Mouse (Mus musculus): ENCODE measurements at regions not wholly inside any gene's neighbourhood (a gene's known extent, or its start where the extent isn't known, plus 50 kb on each side); places are given as distances from the start of the nearest gene placed in this dataset.

DNA sequence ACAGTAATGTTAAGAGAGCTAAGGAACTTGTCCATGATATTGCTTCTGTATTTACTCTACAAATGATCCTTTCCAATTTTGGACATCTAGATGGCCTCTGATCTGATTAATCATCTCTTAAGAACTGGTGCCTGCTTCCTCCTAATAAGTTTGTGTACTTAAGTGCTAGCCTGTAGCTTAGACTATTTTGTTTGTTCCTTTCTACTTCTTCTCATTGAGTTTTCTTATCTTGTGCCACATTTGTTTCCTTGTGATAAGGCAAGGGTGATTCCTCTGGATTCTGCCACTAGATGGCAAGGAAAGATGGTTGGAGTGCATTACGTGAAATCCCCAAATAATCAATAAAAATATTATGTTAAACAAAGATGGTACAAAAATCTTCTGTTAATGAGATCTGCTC, 148.0 kb downstream of the Calcrl start:
- Histone ChIP-seq H3K27ac (no peak overlapping the region), H3K4me3 (no peak overlapping the region)
- no peak for TF ChIP-seq CTCF (IDR thresholded peaks at IDR 0.05)
- intact Hi-C loops (cut with DNase I): no loop called here
- no peak for DNase-seq (ENCODE audit: extremely low spot score in 1 of 2, low spot score in 2 of 2)

Small RNA genes lying in the stretch of these regions (microRNA-seq; reads per million reads assigned to microRNA genes)
- 0 reads per million in 2 experiments for gene Gm25972

All from left cerebral cortex, adult 2 months (tissue).